ENCODE assay signal across 17 mouse cellular contexts in genomic region chr1:131843758-131844157, GRCm38 (mm10).
"Had no signal": no experiment of that assay in that cellular context is flagged by ENCODE, and none has a peak within 500 bp of the region (broad histone marks: within the 10 kb centered on the region; RNA-seq: fewer than 3 reads in every experiment).

No protein-coding gene starts in this region.

- ATAC-seq: hindbrain, postnatal 0 days; intestine, embryonic 16.5 days; liver, embryonic 12.5 days had no signal

- DNase-seq: gastrocnemius, postnatal 14 days; gastrocnemius, postnatal 36 days; heart, adult 11 months; heart, adult 2 months; heart, postnatal 14 days; heart, postnatal 36 days; kidney, adult 11 months; kidney, adult 2 months; kidney, adult 9 months; kidney, postnatal 14 days; kidney, postnatal 36 days; layer of hippocampus, adult 9-11 months; layer of hippocampus, postnatal 36 days; left cerebral cortex, postnatal 4 days had no signal
